Mouse (Mus musculus) hindbrain, embryonic 14.5 days (tissue): ENCODE results near the gene Dpp8. TPM values are rescaled to one million over a fixed set of nuclear protein-coding genes. Genes with fewer than 3 reads are reported as not detected.

Experiments used
- ATAC-seq: fragments of 200-750 bp; cut with Nextera tagmentation; 2 replicates; pipeline ENCODE4 v1.8.0; 2017; ENCODE audit warnings: moderate number of reproducible peaks, mild to moderate bottlenecking, moderate TSS enrichment, moderate library complexity; ENCODE audit not compliant: low FRiP score
- DNase-seq: peaks from one replicate; pipeline ENCODE4 v3.0.0-alpha.2; 2015; ENCODE audit warnings: low spot score
- H3K27ac ChIP-seq: fragments of 300-500 bp; sonication (generic); 2 replicates; pipeline ENCODE4 v1.5.1; 2014; ENCODE audit warnings: mild to moderate bottlenecking, moderate library complexity
- H3K27me3 ChIP-seq: fragments of 300-500 bp; sonication (generic); 2 replicates; pipeline ENCODE4 v1.6.1; 2014; ENCODE audit warnings: mild to moderate bottlenecking, low read length, mixed read lengths; ENCODE audit not compliant: control insufficient read depth, insufficient read depth
- H3K36me3 ChIP-seq: fragments of 300-500 bp; sonication (generic); replicated peaks from 2 replicates; pipeline ENCODE4 v1.6.1; 2014; ENCODE audit not compliant: control insufficient read depth, insufficient read depth
- H3K4me1 ChIP-seq: fragments of 300-500 bp; sonication (generic); replicated peaks from 2 replicates; pipeline ENCODE4 v1.6.1; 2014; ENCODE audit warnings: antibody characterized with exemption, low read length, mixed read lengths; ENCODE audit not compliant: control insufficient read depth, insufficient read depth
- H3K4me2 ChIP-seq: fragments of 300-500 bp; sonication (generic); replicated peaks from 2 replicates; pipeline ENCODE4 v1.6.1; 2014; ENCODE audit warnings: mild to moderate bottlenecking, moderate library complexity
- H3K4me3 ChIP-seq: fragments of 300-500 bp; sonication (generic); replicated peaks from 2 replicates; pipeline ENCODE4 v1.5.1; 2014; ENCODE audit warnings: mild to moderate bottlenecking, low read length
- H3K9ac ChIP-seq: fragments of 300-500 bp; sonication (generic); 2 replicates; pipeline ENCODE4 v1.6.1; 2014
- H3K9me3 ChIP-seq: fragments of 300-500 bp; sonication (generic); 2 replicates; pipeline ENCODE4 v1.6.1; 2016; ENCODE audit warnings: low read length; ENCODE audit not compliant: control insufficient read depth
- WGBS: fragments of 180-500 bp; shearing (Covaris S2); extraction: QIAGEN DNeasy Blood & Tissue Kit; methylation state at CpG from one replicate; pipeline ENCODE4 v1.1.7; 2014; 5-methylcytosine and 5-hydroxymethylcytosine counted together
- polyA plus RNA-seq: library from polyadenylated mRNA; unstranded; fragments of >200 nt; fragmentation: Nextera tagmentation; extraction: Ambion mirVana; gene quantifications from 2 replicates; pipeline ENCODE4 v1.2.1, GENCODE M21; 2014

The Dpp8 gene
- polyA plus RNA-seq, 1 experiment from 2014 or later, result 33.9 TPM

DNA sequence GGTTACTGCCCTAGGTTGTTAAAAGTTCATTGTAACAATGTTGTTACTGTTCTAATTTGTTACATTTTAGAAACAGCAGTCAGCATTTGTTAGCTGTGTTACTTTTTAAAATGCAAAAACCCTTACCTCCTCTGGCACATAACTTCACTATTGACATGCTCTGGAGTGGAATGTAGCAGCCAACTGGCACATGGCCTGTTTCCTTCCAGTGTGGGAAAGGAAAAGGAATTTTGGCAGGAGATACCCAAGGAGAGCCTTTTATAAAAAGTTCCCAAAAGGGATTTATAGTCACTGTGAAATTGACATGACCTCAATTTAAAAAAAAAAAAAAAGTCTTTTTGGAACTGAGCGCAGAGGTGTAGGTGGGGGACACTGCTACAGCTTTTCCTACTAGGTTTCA lies 4.2 kb downstream of the Dpp8 start:
- peaks cover 51% of the 10 kb centered on the region for H3K36me3 ChIP-seq
- H3K4me2 ChIP-seq, result no peak overlapping the region
- WGBS, result 84% methylated on average over 1 of the region's 1 CpGs
- no peaks in the 10 kb centered on the region for H3K27me3 ChIP-seq
- H3K4me1 ChIP-seq, result peaks cover 8% of the 10 kb centered on the region
- H3K4me3 ChIP-seq, result no peak overlapping the region
- ATAC-seq (no peak), DNase-seq (no peak)
- H3K27ac ChIP-seq, result no peak overlapping the region
- no peak overlapping the region for H3K9ac ChIP-seq
- no peaks in the 10 kb centered on the region for H3K9me3 ChIP-seq

DNA sequence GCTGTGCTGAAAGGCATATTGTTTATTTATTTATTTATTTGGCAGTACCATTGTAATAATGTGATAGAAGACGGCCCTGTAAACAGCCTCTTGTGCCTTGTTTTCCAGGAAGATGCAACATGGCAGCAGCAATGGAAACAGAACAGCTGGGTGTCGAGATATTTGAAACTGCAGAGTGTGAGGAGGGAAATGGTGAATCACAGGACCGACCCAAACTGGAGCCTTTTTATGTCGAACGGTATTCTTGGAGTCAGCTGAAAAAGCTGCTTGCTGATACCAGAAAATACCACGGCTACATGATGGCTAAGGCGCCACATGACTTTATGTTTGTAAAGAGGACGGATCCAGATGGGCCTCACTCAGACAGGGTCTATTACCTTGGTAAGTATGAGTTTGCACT lies 4.6 kb downstream of the Dpp8 start:
- ATAC-seq, result no peak

DNA sequence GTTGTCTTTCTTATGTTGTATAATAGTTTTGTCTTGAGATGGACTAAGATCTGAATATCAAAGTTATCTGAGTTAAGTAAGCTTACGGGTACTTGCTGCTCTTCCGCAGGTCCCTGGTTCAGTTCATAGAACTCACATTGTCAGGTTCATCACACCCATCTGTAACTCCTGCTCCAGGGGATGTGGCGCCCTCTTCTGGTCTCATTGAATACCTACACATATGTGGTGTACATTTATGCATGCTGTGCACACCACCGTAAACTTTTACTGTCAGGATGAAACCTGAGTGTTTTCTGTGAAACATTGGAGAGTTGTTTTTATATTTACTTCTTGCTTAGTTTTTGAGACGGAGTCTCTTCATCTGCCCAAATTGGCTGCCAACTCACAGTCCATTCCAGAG lies 9.2 kb downstream of the Dpp8 start:
- Histone ChIP-seq H3K9ac (no peak overlapping the region), H3K4me1 (no peaks in the 10 kb centered on the region), H3K4me2 (no peak overlapping the region), H3K4me3 (no peak overlapping the region), H3K27ac (no peak overlapping the region), H3K27me3 (no peaks in the 10 kb centered on the region), H3K9me3 (no peaks in the 10 kb centered on the region), H3K36me3 (peaks cover 88% of the 10 kb centered on the region)
- DNase-seq, result no peak
- no peak for ATAC-seq
- 98% methylated on average over 5 of the region's 5 CpGs for WGBS

More for the DNA sequence above, 4.6 kb downstream of the Dpp8 start:
- 88% methylated on average over 8 of the region's 8 CpGs for WGBS
- Histone ChIP-seq H3K4me3 (no peak overlapping the region), H3K9me3 (no peaks in the 10 kb centered on the region), H3K4me1 (peaks cover 8% of the 10 kb centered on the region), H3K27me3 (no peaks in the 10 kb centered on the region), H3K9ac (no peak overlapping the region), H3K27ac (no peak overlapping the region), H3K36me3 (peaks cover 53% of the 10 kb centered on the region), H3K4me2 (no peak overlapping the region)
- DNase-seq, result no peak

DNA sequence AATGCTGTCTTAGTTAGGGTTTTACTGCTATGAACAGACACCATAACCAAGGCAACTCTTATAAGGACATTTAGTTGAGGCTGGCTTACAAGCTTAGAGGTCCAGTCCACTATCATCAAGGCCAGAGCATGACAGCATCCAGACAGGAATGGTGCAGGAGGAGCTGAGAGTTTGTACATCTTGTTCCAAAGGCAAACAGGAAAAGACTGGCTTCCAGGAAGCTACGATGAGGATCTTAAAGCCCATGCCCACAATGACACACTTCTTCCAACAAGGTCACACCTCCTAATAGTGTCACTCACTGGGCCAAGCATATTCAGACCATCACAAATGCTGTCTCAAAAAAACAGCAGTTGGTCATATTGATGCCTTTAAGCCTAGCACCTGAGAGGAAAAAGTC lies 14.8 kb downstream of the Dpp8 start:
- ATAC-seq, result no peak
- Histone ChIP-seq H3K36me3 (peaks cover 89% of the 10 kb centered on the region), H3K9ac (no peak overlapping the region), H3K27ac (no peak overlapping the region), H3K4me2 (no peak overlapping the region), H3K4me1 (no peaks in the 10 kb centered on the region), H3K4me3 (no peak overlapping the region), H3K9me3 (no peaks in the 10 kb centered on the region), H3K27me3 (no peaks in the 10 kb centered on the region)
- no peak for DNase-seq
- WGBS, result 91% methylated on average over 1 of the region's 1 CpGs

DNA sequence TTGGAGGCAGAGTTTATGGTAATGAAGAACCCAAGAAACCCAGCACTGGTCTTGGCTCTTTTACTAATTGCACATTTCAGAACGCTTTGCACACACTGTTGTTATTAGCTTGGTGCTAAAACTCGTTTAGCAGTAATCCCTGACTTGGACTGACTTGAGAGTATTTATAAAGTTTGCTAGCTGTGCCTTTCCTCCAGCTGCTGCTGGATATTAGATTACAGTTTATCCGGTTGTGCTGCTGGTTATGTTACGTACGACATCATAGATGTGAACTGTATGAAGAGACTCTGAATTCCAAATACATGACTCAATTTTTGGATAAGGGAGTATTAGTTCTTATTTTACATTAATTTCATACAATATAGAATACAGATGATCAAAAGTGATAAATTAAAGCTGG lies 17.2 kb downstream of the Dpp8 start:
- peaks cover 89% of the 10 kb centered on the region for H3K36me3 ChIP-seq
- ATAC-seq, result no peak
- 96% methylated on average over 5 of the region's 5 CpGs for WGBS

DNA sequence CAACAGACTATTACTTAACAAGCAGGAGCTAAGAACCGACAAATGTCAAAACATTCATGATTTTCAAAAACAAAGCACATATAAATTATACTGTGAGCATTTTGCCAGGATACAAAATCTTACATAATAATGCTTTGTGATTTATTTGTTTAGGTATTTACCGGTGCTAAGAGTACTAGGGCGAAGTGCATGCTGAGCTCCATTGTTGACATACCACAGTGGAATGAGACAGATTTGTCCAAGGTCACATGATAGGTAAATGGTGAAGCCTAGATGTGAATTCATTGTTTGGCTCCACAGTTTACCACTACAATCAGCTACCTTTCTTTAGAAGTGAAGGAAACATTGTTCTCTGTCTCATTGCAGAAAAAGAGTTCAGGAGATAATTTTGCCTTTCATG lies 18.8 kb downstream of the Dpp8 start:
- peaks cover 90% of the 10 kb centered on the region for H3K36me3 ChIP-seq
- H3K27ac ChIP-seq, result no peak overlapping the region
- no peak overlapping the region for H3K9ac ChIP-seq
- no peak for ATAC-seq
- WGBS, result 95% methylated on average over 3 of the region's 3 CpGs
- no peaks in the 10 kb centered on the region for H3K9me3 ChIP-seq
- no peaks in the 10 kb centered on the region for H3K27me3 ChIP-seq
- no peaks in the 10 kb centered on the region for H3K4me1 ChIP-seq
- no peak for DNase-seq
- no peak overlapping the region for H3K4me3 ChIP-seq
- no peak overlapping the region for H3K4me2 ChIP-seq

More for the DNA sequence above, 17.2 kb downstream of the Dpp8 start:
- no peak overlapping the region for H3K4me2 ChIP-seq
- no peak overlapping the region for H3K27ac ChIP-seq
- H3K4me3 ChIP-seq, result no peak overlapping the region
- no peaks in the 10 kb centered on the region for H3K27me3 ChIP-seq
- no peak for DNase-seq
- no peaks in the 10 kb centered on the region for H3K9me3 ChIP-seq
- H3K9ac ChIP-seq, result no peak overlapping the region
- no peaks in the 10 kb centered on the region for H3K4me1 ChIP-seq

DNA sequence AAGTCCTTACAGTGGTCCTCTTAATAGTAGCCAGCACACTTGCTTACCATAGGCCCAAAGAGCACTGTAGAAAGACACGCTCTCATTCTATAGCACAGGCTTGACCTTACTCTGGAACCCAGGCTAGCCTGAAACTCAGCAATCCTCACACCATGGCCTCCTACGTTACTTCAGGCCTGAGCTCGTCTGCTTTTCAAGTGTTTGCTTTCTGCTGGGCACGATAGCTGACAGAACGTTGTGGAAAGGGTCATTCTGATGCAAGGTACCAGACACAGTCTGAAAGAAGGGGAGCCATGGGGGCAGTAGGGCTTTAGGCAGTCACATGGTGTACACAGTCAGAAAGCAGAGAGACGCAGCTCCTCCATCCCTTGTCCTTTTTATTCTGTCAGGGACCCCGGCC lies 32.0 kb downstream of the Dpp8 start:
- H3K36me3 ChIP-seq, result peaks cover 87% of the 10 kb centered on the region
- H3K27me3 ChIP-seq, result no peaks in the 10 kb centered on the region
- no peak for DNase-seq

DNA sequence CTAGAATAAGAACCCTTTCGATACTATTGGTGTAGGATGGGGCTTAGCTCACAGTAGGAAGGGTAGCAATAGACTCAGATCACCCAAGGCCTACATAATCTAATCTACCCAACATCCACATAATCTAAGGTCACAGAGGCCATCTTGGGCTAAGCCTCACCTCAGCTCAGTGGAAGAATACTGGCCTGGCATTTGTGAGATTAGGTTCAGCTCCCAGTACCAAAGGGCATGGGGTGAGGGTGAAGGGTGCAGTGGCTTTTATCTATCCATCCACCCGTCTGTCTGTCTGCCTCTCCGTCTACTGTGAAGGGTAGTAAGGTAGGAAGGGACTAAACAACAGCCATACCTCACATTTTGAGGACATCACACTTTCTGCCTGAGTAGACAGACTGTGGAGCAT lies 38.4 kb downstream of the Dpp8 start:
- H3K36me3 ChIP-seq, result peaks cover 86% of the 10 kb centered on the region
- no peak for DNase-seq
- H3K4me1 ChIP-seq, result no peaks in the 10 kb centered on the region

More for the DNA sequence above, 32.0 kb downstream of the Dpp8 start:
- Histone ChIP-seq H3K4me3 (no peak overlapping the region), H3K4me2 (no peak overlapping the region), H3K4me1 (no peaks in the 10 kb centered on the region), H3K27ac (no peak overlapping the region), H3K9me3 (no peaks in the 10 kb centered on the region), H3K9ac (no peak overlapping the region)
- no peak for ATAC-seq
- WGBS, result 97% methylated on average over 7 of the region's 7 CpGs

DNA sequence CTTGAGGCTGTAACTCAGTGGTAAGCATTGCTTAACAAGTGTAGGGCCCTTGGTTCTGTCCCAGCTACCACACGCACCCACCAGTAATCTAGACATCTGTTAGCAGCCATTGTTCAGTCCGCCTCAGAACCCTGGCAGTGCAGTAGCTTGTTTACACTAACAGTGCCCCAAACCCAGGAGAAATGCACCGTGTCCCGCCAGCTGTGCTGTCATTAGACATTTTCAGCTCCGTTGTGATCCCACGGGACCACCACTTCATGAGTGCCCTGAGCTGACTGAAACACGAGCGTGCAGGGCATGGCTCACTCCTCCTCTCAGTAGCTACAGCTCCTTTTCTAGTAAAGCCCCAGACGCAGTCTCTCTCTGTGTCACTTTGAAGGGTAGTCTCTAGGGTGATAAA lies 41.3 kb downstream of the Dpp8 start:
- Histone ChIP-seq H3K9ac (no peak overlapping the region), H3K36me3 (peaks cover 88% of the 10 kb centered on the region), H3K27ac (no peak overlapping the region), H3K9me3 (no peaks in the 10 kb centered on the region), H3K4me1 (no peaks in the 10 kb centered on the region), H3K27me3 (no peaks in the 10 kb centered on the region), H3K4me2 (no peak overlapping the region), H3K4me3 (no peak overlapping the region)
- no peak for DNase-seq
- no peak for ATAC-seq
- 53% methylated on average over 9 of the region's 9 CpGs for WGBS

More for the DNA sequence above, 38.4 kb downstream of the Dpp8 start:
- Histone ChIP-seq H3K4me3 (no peak overlapping the region), H3K9me3 (no peaks in the 10 kb centered on the region), H3K27me3 (no peaks in the 10 kb centered on the region), H3K27ac (no peak overlapping the region), H3K4me2 (no peak overlapping the region), H3K9ac (no peak overlapping the region)
- 94% methylated on average over 3 of the region's 3 CpGs for WGBS
- ATAC-seq, result no peak

DNA sequence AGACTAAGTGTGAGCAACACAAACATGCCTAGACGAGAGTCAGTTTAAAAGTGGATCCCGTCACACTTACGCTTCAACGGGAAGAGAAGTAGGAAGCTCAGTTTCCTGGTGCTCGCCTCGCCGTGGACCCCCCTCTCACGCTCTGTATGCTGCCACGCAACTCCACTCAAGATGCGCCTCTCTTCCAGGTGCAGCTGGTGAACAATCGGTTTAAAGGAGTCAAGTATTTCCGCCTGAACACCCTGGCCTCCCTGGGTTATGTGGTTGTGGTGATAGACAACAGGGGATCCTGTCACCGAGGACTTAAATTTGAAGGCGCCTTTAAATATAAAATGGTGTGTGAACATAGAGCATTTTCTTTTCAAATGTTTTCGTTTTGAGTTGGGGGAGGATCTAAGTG lies 42.0 kb downstream of the Dpp8 start:
- DNase-seq (no peak), ATAC-seq (no peak)
- H3K4me3 ChIP-seq, result no peak overlapping the region
- 91% methylated on average over 15 of the region's 15 CpGs for WGBS
- no peaks in the 10 kb centered on the region for H3K9me3 ChIP-seq
- no peak overlapping the region for H3K4me2 ChIP-seq
- H3K9ac ChIP-seq, result no peak overlapping the region
- no peak overlapping the region for H3K27ac ChIP-seq
- peaks cover 88% of the 10 kb centered on the region for H3K36me3 ChIP-seq
- H3K27me3 ChIP-seq, result no peaks in the 10 kb centered on the region
- no peaks in the 10 kb centered on the region for H3K4me1 ChIP-seq
